Mouse (Mus musculus) G1E (cell line): ENCODE measurements around the gene Fbxl8. TPM values are rescaled to one million over a fixed set of nuclear protein-coding genes. Genes with fewer than 3 reads are reported as not detected.

Experiments
- ATAC-seq: 2 replicates; pipeline ENCODE4 v1.8.0; 2016; ENCODE audit warnings: mild to moderate bottlenecking; ENCODE audit not compliant: insufficient number of reproducible peaks, poor library complexity, low FRiP score, severe bottlenecking; ENCODE audit errors: extremely low read depth
- DNase-seq: peaks from one replicate; pipeline ENCODE4 v3.0.0; 2012; ENCODE audit warnings: low spot score
- H3K27me3 ChIP-seq: 2 replicates; pipeline ENCODE4 v1.6.1; 2012; ENCODE audit warnings: mild to moderate bottlenecking, low read length, inconsistent platforms; ENCODE audit not compliant: insufficient read depth
- H3K36me3 ChIP-seq: replicated peaks from 2 replicates; pipeline ENCODE3; 2012; ENCODE audit warnings: mild to moderate bottlenecking, inconsistent platforms
- H3K4me1 ChIP-seq: 2 replicates; pipeline ENCODE4 v1.6.1; 2012; ENCODE audit warnings: low read depth, low read length, inconsistent platforms, mixed read lengths; ENCODE audit not compliant: insufficient read depth
- H3K4me3 ChIP-seq: 2 replicates; pipeline ENCODE4 v1.5.1; 2012; ENCODE audit warnings: low read depth, mild to moderate bottlenecking, inconsistent platforms, low read length, moderate library complexity, mixed read lengths
- H3K9me3 ChIP-seq: replicated peaks from 2 replicates; pipeline ENCODE4 v1.6.1; 2012; ENCODE audit warnings: inconsistent platforms
- CTCF ChIP-seq: IDR thresholded peaks from 2 replicates; pipeline ENCODE4 v1.5.1; 2012; ENCODE audit warnings: low read depth, low read length, inconsistent platforms, mixed read lengths
- GATA1 ChIP-seq: IDR thresholded peaks from 2 replicates; pipeline ENCODE4 v1.6.1; 2012; ENCODE audit warnings: borderline replicate concordance, low read length, inconsistent platforms, mixed read lengths
- GATA2 ChIP-seq: IDR thresholded peaks from 2 replicates; pipeline ENCODE4 v1.6.1; 2012; ENCODE audit warnings: low read depth, low read length, inconsistent platforms, borderline replicate concordance
- POLR2AphosphoS5 ChIP-seq: IDR thresholded peaks from 2 replicates; pipeline ENCODE4 v1.6.1; 2012; ENCODE audit warnings: low read depth, low read length, inconsistent platforms; ENCODE audit not compliant: insufficient replicate concordance
- TAL1 ChIP-seq: conservative IDR thresholded peaks from 2 replicates; pipeline ENCODE4 v1.6.1; 2012; ENCODE audit warnings: low read depth, low read length, inconsistent platforms, mixed read lengths
- polyA plus RNA-seq: library from polyadenylated mRNA; stranded (reverse); fragments of >175 nt; gene quantifications from 2 replicates; pipeline ENCODE4 v1.2.3, GENCODE M21; 2012
- total RNA-seq, 2 experiments: library from RNA; stranded (forward) in 1 of 2; stranded (reverse) in 1 of 2; fragments of 200-1000 nt in 1 of 2; fragments of >200 nt in 1 of 2; fragmentation: Nextera tagmentation in 1 of 2; gene quantifications; 2 replicates each; pipeline ENCODE4 v1.2.3; 2014 to 2017

The Fbxl8 gene
- total and polyA plus RNA-seq, 3 experiments: 6.0 to 8.9 (median 8.0) TPM

DNA sequence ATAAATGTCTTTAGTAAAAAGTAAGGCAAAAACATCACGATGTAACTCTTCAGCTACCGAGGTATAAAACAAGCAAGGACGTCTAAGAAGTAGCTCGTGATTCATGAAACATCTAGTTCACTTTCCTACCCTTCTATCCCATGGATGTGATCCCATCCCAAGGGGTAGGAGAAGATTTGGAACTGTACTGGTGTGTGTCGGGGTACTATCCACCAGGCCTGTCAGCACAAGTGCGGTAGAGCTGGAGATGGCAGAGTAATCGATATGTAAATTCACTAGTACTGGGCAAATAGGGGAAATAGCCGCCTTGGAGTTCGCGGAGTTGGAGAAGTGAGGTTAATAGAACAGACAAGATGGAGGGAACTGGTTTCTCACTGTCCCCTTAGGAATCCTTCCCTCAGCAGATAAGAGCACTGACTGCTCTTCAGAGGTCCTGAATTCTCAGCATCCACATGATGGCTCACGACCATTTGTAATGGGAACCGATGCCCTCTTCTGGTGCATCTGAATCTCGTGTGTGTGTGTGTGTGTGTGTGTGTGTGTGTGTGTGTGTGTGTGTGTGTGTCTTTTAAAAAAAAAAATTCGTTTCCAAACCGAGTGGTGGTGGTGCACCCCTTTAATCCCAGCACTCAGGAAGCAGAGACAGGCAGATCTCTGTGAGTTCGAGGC is 1.1 kb upstream of the Fbxl8 start:
- H3K4me1 ChIP-seq: peaks cover 72% of the 10 kb centered on the region
- peaks cover 60% of the 10 kb centered on the region for H3K36me3 ChIP-seq
- no peak for DNase-seq

DNA sequence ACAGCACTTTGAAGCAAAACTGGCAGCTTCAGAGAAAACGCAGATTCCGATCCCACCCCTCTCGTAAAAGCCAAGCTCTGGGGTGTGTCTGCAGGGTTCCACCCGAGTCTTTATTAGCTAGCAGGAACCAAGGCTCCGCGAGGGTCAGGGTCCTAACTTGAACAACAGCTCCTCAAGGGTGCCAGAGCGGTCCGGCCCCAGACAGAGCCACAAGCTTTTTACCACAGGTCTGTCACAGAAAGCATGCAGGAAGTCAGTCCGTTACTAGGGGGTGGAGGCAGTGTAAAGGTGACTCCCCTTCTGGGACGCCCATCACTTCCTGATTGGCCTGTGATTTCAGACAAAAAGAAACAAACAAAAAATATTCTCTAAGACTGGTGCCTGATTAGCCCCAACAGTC is 680 bp downstream of the Fbxl8 start:
- ATAC-seq (peak; percentile 50; the same call in 1 of the 2 replicates), DNase-seq (peak; percentile 74)
- no peak for TF ChIP-seq GATA1
- H3K27me3 ChIP-seq: peaks cover 8% of the 10 kb centered on the region; the same call in 1 of the 2 replicates
- peaks cover 76% of the 10 kb centered on the region for H3K4me1 ChIP-seq
- H3K4me3 ChIP-seq: peak overlapping the region; percentile 93
- peaks cover 53% of the 10 kb centered on the region for H3K36me3 ChIP-seq
- peaks cover 14% of the 10 kb centered on the region for H3K9me3 ChIP-seq

More for the DNA sequence above, 1.1 kb upstream of the Fbxl8 start:
- ATAC-seq: no peak
- Histone ChIP-seq H3K4me3 (peak overlapping the region; percentile 93), H3K27me3 (no peaks in the 10 kb centered on the region; the same call in 1 of the 2 replicates), H3K9me3 (peaks cover 9% of the 10 kb centered on the region)
- TF ChIP-seq CTCF: no peak
- TF ChIP-seq TAL1: no peak
- TF ChIP-seq GATA1: no peak
- no peak for TF ChIP-seq POLR2AphosphoS5
- no peak for TF ChIP-seq GATA2

DNA sequence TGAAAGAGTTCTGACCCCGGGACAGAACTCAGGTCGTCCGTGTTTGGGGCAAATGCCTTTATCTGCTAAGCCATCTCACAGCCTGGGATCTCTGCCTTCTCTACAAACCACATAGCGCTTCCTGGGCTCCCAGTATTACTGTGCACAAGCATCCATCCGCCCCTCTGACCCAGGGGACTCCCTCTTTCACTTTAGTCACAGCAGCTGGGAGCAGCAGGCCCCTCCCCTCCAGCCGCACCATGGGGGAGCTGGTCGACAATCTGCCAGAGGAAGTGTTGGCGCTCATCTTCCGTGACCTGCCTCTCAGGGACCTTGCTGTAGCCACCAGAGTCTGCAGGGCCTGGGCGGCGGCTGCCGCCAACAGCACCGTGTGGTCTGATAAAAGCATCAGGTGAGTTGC is 2.3 kb downstream of the Fbxl8 start:
- Histone ChIP-seq H3K4me3 (peak overlapping the region; percentile 45; the same call in 1 of the 2 replicates), H3K27me3 (peaks cover 19% of the 10 kb centered on the region), H3K4me1 (peaks cover 77% of the 10 kb centered on the region), H3K36me3 (peaks cover 37% of the 10 kb centered on the region), H3K9me3 (peaks cover 10% of the 10 kb centered on the region)
- ATAC-seq: peak; percentile 35
- DNase-seq: peak; percentile 62
- TF ChIP-seq GATA1: no peak
- TF ChIP-seq GATA2: no peak
- TF ChIP-seq POLR2AphosphoS5: no peak
- TF ChIP-seq TAL1: no peak
- no peak for TF ChIP-seq CTCF

DNA sequence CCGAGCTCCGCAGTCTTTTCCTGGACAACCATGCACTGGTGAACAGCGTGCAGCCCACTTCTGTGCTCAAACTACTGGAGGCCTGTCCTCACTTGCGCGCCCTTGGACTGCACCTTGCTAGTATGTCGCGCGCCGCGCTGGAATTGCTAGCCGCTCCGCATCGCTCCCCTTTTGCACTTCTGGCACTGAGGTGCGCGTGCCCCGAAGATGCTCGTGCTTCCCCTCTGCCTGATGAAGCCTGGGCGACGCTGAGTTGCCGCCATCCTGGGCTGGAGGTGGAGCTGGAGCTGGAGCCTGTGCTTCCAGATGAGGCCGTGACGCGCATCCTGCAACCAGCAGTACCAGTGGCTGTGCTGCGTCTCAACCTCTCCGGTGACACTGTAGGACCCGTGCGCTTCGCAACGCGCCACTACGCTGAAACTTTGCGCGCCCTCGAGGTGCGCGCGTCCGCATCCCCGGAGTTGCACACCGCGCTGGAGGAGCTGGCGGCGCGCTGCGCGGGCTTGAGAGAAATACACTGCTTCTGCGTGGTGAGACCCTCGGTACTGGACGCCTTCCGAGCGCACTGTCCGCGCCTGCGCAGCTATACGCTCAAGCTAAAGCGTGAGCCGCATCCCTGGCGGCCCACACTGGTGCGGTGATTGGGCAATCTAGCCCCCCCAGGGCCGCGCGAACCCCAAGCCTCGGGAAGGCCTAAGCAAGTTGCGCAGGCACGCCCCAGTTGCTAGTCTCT is 4.1 kb downstream of the Fbxl8 start:
- peaks cover 76% of the 10 kb centered on the region for H3K4me1 ChIP-seq
- peaks cover 10% of the 10 kb centered on the region for H3K9me3 ChIP-seq
- peaks cover 25% of the 10 kb centered on the region for H3K27me3 ChIP-seq
- peak overlapping the region; percentile 67; the same call in 1 of the 2 replicates for H3K4me3 ChIP-seq
- H3K36me3 ChIP-seq: peaks cover 31% of the 10 kb centered on the region
- TF ChIP-seq POLR2AphosphoS5 (no peak), GATA1 (no peak), TAL1 (no peak), CTCF (no peak), GATA2 (no peak)
- no peak for ATAC-seq
- DNase-seq: no peak

DNA sequence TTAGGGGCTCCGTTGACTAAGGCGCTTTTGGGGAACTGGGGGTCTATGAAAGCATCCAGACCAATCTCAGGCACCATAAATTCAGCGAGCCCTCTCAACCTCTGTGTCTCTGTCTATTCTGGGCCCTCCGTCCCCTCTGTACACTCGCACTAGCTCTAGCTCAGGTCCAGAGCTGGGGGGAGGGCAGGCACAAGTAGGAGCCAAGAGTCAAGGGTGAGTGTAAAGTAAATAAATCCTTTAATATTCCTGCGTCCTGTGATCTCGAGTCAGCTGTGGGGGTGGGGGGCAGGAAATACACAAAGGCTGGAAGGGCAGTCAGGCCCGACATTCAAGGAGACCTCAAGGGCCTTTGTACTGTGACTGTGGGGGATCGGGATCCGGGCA is 4.6 kb downstream of the Fbxl8 start:
- ATAC-seq: no peak
- TF ChIP-seq GATA1 (no peak), POLR2AphosphoS5 (no peak)
- peaks cover 31% of the 10 kb centered on the region for H3K36me3 ChIP-seq
- H3K4me3 ChIP-seq: peak overlapping the region; percentile 67
- peaks cover 10% of the 10 kb centered on the region for H3K9me3 ChIP-seq
- H3K4me1 ChIP-seq: peaks cover 70% of the 10 kb centered on the region
- H3K27me3 ChIP-seq: peaks cover 25% of the 10 kb centered on the region
- DNase-seq: no peak

DNA sequence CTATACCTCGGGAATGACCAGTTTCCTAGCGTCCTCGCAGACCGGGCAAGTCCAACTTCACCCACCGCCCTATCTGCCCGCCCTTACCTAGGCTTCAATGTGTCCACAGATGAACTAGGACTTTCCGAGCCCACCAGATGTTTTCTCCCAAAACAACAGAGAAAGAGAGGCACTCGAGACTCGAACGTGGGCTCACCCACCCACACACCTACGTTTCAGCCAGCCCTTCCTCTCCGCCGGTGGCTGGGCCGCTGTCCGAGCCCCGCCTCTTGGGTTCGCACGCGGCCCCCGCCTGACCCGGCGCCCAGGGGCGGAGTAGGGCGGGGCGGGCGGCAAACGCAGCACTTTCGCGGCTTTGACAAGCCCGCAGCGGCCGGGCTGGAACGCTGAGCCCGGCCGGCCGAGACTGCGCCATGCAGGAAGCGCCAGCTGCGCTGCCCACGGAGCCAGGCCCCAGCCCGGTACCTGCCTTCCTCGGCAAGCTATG is 5.1 kb downstream of the Fbxl8 start, which contains the start of gene Hsf4:
Hsf4 (plus strand) TSS at position 341 of the 487 bp plus-strand sequence.
- H3K4me3 ChIP-seq: peak within 1 kb of the TSS; percentile 67
- ATAC-seq (0 out of 2 replicates have a peak, but pooled peaks have one; percentile 36), DNase-seq (peak; percentile 67)
- H3K9me3 ChIP-seq: peaks cover 10% of the 10 kb centered on the region
- peaks cover 69% of the 10 kb centered on the region for H3K4me1 ChIP-seq
- H3K36me3 ChIP-seq: peaks cover 31% of the 10 kb centered on the region
- TF ChIP-seq POLR2AphosphoS5: no peak
- TF ChIP-seq CTCF: no peak
- TF ChIP-seq TAL1: no peak
- TF ChIP-seq GATA2: no peak
- TF ChIP-seq GATA1: no peak
- H3K27me3 ChIP-seq: peaks cover 25% of the 10 kb centered on the region
